In the genomic region with DNA sequence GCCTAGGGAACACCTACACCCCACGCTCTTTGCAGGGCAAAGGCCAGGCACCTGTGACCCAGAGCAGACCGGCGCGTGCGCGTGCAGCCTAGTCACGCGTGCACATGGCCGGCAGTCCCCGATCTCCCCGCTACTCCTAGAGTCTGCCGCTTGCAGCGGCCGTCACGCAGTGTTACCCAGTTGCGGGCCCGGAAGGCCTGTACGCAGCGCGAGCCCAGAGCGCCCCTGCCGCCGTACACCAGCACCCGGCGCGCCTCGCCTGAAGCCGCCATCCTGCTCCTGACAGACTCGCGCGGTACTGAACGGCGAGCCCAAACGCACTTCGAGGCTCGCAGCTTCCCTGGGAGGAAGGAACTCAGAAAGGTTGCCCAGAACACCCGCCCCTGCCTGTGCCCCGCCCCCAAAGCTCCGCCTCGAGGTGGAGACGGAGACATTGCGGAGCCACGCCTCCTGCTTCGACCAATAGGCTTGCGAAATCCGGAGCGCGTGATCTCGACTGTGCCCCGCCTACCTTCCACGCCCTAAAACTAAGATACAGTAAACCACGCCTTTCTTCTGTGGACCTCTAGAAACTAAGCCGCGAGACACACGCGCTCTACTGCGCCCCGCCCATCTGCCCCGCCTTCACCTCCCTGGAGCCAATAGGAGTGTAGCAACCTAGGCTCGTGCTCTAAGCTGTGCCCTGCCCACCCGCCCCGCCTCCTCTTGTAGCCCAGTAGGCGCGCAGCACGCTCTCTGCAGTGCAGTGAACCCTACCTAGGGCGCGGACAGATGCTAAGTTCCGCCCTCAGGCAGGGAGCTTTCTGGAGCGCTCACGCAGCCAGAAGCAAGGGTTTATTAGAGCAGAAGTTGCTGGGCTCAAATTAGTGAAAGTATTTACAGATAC, we compare ENCODE assay signal across 8 mouse cellular contexts. TPM values are rescaled to one million over a fixed set of nuclear protein-coding genes. Genes with fewer than 3 reads are reported as not detected.
DNase-seq lines count a peak whose midpoint lies in the region; ATAC-seq and TF ChIP-seq lines count a peak whose summit lies in the region.

Qdpr (minus strand) TSS at position 406 of the 886 bp plus-strand sequence.

- no peaks in the 10 kb centered on the region for H3K9me3 ChIP-seq in heart, embryonic 12.5 days (replicated peaks)
- H3K9me3 ChIP-seq in kidney, postnatal 0 days (replicated peaks; ENCODE audit: low read length), result no peaks in the 10 kb centered on the region
- no peaks in the 10 kb centered on the region for H3K9me3 ChIP-seq in liver, embryonic 11.5 days (ENCODE audit: control insufficient read depth, low read length)
- no peaks in the 10 kb centered on the region for H3K9me3 ChIP-seq in stomach, embryonic 14.5 days (ENCODE audit: control insufficient read depth, low read depth, low read length)

- H3K27ac ChIP-seq in heart, embryonic 12.5 days (ENCODE audit: poor library complexity, severe bottlenecking), result peak within 1 kb of the TSS; percentile 75
- peak within 1 kb of the TSS; percentile 90 for H3K27ac ChIP-seq in kidney, postnatal 0 days
- peak within 1 kb of the TSS; percentile 69 for H3K27ac ChIP-seq in liver, embryonic 11.5 days (ENCODE audit: low read depth, low read length)
- H3K27ac ChIP-seq in stomach, embryonic 14.5 days (ENCODE audit: low read length), result peak within 1 kb of the TSS; percentile 78

- WGBS in heart, embryonic 12.5 days, result under 1% methylated on average over 69 of the region's 70 CpGs
- WGBS in kidney, postnatal 0 days, result under 1% methylated on average over 70 of the region's 70 CpGs
- WGBS in liver, embryonic 11.5 days, result under 1% methylated on average over 70 of the region's 70 CpGs
- WGBS in stomach, embryonic 14.5 days, result under 1% methylated on average over 70 of the region's 70 CpGs

- ATAC-seq in erythroid progenitor cell, adult 5-6 weeks (replicated peaks; ENCODE audit: low FRiP score, poor library complexity, severe bottlenecking), result peak; percentile 95
- peak; percentile 100 for ATAC-seq in heart, embryonic 12.5 days (ENCODE audit: insufficient number of reproducible peaks, low FRiP score)
- ATAC-seq in kidney, postnatal 0 days (replicated peaks; ENCODE audit: low FRiP score, low read depth), result peak; percentile 99
- peak; percentile 99 for ATAC-seq in liver, embryonic 11.5 days (replicated peaks; ENCODE audit: low FRiP score)
- peak; percentile 99 for ATAC-seq in stomach, embryonic 14.5 days (ENCODE audit: insufficient number of reproducible peaks, insufficient read depth, low FRiP score, low read depth)

- peak within 1 kb of the TSS; percentile 87 for H3K4me2 ChIP-seq in heart, embryonic 12.5 days
- peak within 1 kb of the TSS; percentile 78 for H3K4me2 ChIP-seq in kidney, postnatal 0 days (ENCODE audit: low read length)
- H3K4me2 ChIP-seq in liver, embryonic 11.5 days, result peak within 1 kb of the TSS; percentile 86
- H3K4me2 ChIP-seq in stomach, embryonic 14.5 days (replicated peaks; ENCODE audit: low read depth, low read length), result peak within 1 kb of the TSS; percentile 74

- H3K4me3 ChIP-seq in heart, embryonic 12.5 days, result peak within 1 kb of the TSS; percentile 67
- peak within 1 kb of the TSS; percentile 65 for H3K4me3 ChIP-seq in kidney, postnatal 0 days (replicated peaks; ENCODE audit: low read depth, low read length)
- H3K4me3 ChIP-seq in liver, embryonic 11.5 days (ENCODE audit: low read depth, low read length), result peak within 1 kb of the TSS; percentile 70
- peak within 1 kb of the TSS; percentile 60 for H3K4me3 ChIP-seq in stomach, embryonic 14.5 days (ENCODE audit: low read depth, low read length)

- peak; percentile 22; the same call in 1 of the 2 replicates for TF ChIP-seq CTCF in kidney, postnatal 0 days (IDR thresholded peaks at IDR 0.05; ENCODE audit: low read depth)

- peaks cover 5% of the 10 kb centered on the region for H3K36me3 ChIP-seq in heart, embryonic 12.5 days
- no peaks in the 10 kb centered on the region for H3K36me3 ChIP-seq in kidney, postnatal 0 days (ENCODE audit: insufficient read depth, low read length)
- no peaks in the 10 kb centered on the region for H3K36me3 ChIP-seq in liver, embryonic 11.5 days (ENCODE audit: control insufficient read depth, insufficient read depth, low read length)
- no peaks in the 10 kb centered on the region for H3K36me3 ChIP-seq in stomach, embryonic 14.5 days (ENCODE audit: control insufficient read depth, insufficient read depth, low read length)

- peaks cover 10% of the 10 kb centered on the region; the same call in 1 of the 2 replicates for H3K27me3 ChIP-seq in heart, embryonic 12.5 days (replicated peaks)
- H3K27me3 ChIP-seq in kidney, postnatal 0 days (ENCODE audit: insufficient read depth, low read length), result no peaks in the 10 kb centered on the region
- H3K27me3 ChIP-seq in liver, embryonic 11.5 days (replicated peaks; ENCODE audit: control insufficient read depth, insufficient read depth, low read length), result no peaks in the 10 kb centered on the region
- no peaks in the 10 kb centered on the region for H3K27me3 ChIP-seq in stomach, embryonic 14.5 days (ENCODE audit: control insufficient read depth, insufficient read depth, low read length)

- peak within 1 kb of the TSS; percentile 81 for H3K9ac ChIP-seq in heart, embryonic 12.5 days
- H3K9ac ChIP-seq in kidney, postnatal 0 days (ENCODE audit: low read depth, low read length), result peak within 1 kb of the TSS; percentile 77
- H3K9ac ChIP-seq in liver, embryonic 11.5 days (ENCODE audit: low read depth, low read length), result peak within 1 kb of the TSS; percentile 60
- peak within 1 kb of the TSS; percentile 49 for H3K9ac ChIP-seq in stomach, embryonic 14.5 days (replicated peaks; ENCODE audit: low read depth, low read length)

- peak; percentile 100 for DNase-seq in CD4-positive helper T cell, adult 2 months (ENCODE audit: low read depth, low spot score)
- DNase-seq in brain, embryonic 18.5 days (ENCODE audit: low read depth, low spot score), result peak; percentile 97
- peak; percentile 100 for DNase-seq in kidney, postnatal 0 days (ENCODE audit: low spot score)
- peak; percentile 96 for DNase-seq in liver, embryonic 11.5 days (ENCODE audit: low spot score)
- DNase-seq in naive thymus-derived CD4-positive, alpha-beta T cell, adult 2 months (ENCODE audit: low read depth), result peak; percentile 100

- H3K4me1 ChIP-seq in heart, embryonic 12.5 days (replicated peaks), result peaks cover 10% of the 10 kb centered on the region
- H3K4me1 ChIP-seq in kidney, postnatal 0 days (replicated peaks; ENCODE audit: insufficient read depth, low read length), result peaks cover 10% of the 10 kb centered on the region; the same call in 1 of the 2 replicates
- H3K4me1 ChIP-seq in liver, embryonic 11.5 days (replicated peaks; ENCODE audit: control insufficient read depth, insufficient read depth, low read length), result peaks cover 8% of the 10 kb centered on the region; the same call in 1 of the 2 replicates
- H3K4me1 ChIP-seq in stomach, embryonic 14.5 days (ENCODE audit: control insufficient read depth, insufficient read depth, low read length), result peaks cover 6% of the 10 kb centered on the region; the same call in 1 of the 2 replicates

RNA-seq across cellular contexts. Expression of gene Qdpr, which starts in this region (rescaled TPM):
- total RNA-seq in erythroid progenitor cell, adult 5-6 weeks (2015; ENCODE audit: low replicate concordance), result 3.4 and 32.8 TPM in 2 replicates
- total RNA-seq in erythroid progenitor cell, adult 5-6 weeks (2017; ENCODE audit: low replicate concordance), result 1.4 and 6.4 TPM in 2 replicates
- 83.9 and 89.1 TPM in 2 replicates for polyA plus RNA-seq in heart, embryonic 12.5 days (2016; fragmentation: Nextera tagmentation; extraction: Ambion mirVana)
- polyA plus RNA-seq in kidney, postnatal 0 days (2015; fragmentation: Nextera tagmentation; extraction: Ambion mirVana), result 297 and 318 TPM in 2 replicates
- 103 and 116 TPM in 2 replicates for polyA plus RNA-seq in liver, embryonic 11.5 days (2014; fragmentation: Nextera tagmentation; extraction: Ambion mirVana)
- 103 and 109 TPM in 2 replicates for polyA plus RNA-seq in stomach, embryonic 14.5 days (2014; fragmentation: Nextera tagmentation; extraction: Ambion mirVana)

Comparison
In these comparisons a context has a peak if more than half of its experiments do, and no peak if none do; other contexts are left out.
1. Peak in every context shown above with its lines: DNase-seq, ATAC-seq, H3K4me3 ChIP-seq and H3K27ac ChIP-seq.